7 mouse cellular contexts compared by ENCODE assay signal in the genomic region with DNA sequence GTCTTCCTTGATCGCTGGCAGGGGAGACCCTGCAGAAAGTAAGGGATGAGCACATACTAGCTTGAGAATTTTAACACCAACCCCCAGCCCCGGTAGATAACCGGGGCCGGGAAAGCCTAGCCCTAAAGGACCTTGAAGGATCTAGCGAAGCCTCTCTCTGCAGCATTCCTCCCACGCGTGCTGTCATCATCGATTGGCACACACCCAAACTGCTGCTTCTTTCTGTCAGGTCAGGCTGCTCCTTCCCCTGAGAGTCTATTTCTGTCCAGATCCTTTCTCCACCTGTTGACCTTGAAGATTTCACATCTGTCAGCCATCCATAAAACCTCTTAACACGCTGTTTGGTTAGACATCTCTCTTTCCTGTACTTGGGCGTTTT. TPM values are rescaled to one million over a fixed set of nuclear protein-coding genes. Genes with fewer than 3 reads are reported as not detected.
DNase-seq lines count a peak whose midpoint lies in the region; TF ChIP-seq lines count a peak whose summit lies in the region.

No protein-coding gene starts in this region.

- no peaks in the 10 kb centered on the region for H3K27me3 ChIP-seq in thymus, adult 2 months (ENCODE audit: control insufficient read depth, insufficient read depth, low read length)

- no peak for DNase-seq in thymus, adult 2 months
- DNase-seq in thymus, postnatal 4 days = no peak
- DNase-seq in brain, embryonic 14.5 days (ENCODE audit: low read depth) = peak; percentile 39
- peak; percentile 71 for DNase-seq in gastrocnemius, postnatal 10 days
- DNase-seq in layer of hippocampus, adult 9-11 months = peak; percentile 67
- peak; percentile 20 for DNase-seq in lung, postnatal 25 days (ENCODE audit: low spot score)
- DNase-seq in spleen, postnatal 4 days (ENCODE audit: low spot score in 2 of 2) = peak; percentile 26 to 68

- no peaks in the 10 kb centered on the region for H3K36me3 ChIP-seq in thymus, adult 2 months (ENCODE audit: control insufficient read depth, insufficient read depth, low read length)

- H3K27ac ChIP-seq in thymus, adult 2 months (ENCODE audit: control insufficient read depth, insufficient read depth, low read length) = no peak overlapping the region

- TF ChIP-seq CTCF in thymus, adult 2 months (IDR thresholded peaks at IDR 0.05; ENCODE audit: borderline replicate concordance, control insufficient read depth, extremely low read depth, insufficient read depth, low read length, poor library complexity) = no peak
- no peak for TF ChIP-seq CTCF in brain, embryonic 14.5 days (IDR thresholded peaks at IDR 0.05; ENCODE audit: borderline replicate concordance, extremely low read depth, insufficient read depth, insufficient read length)

- 9% methylated on average over 10 of the region's 10 CpGs for WGBS in thymus, adult 2 months

- peak overlapping the region; percentile 59 for H3K4me3 ChIP-seq in thymus, adult 2 months (ENCODE audit: control insufficient read depth, insufficient read depth, low read length)

- H3K4me1 ChIP-seq in thymus, adult 2 months (replicated peaks; ENCODE audit: control insufficient read depth, insufficient read depth, low read length) = peaks cover 20% of the 10 kb centered on the region

- TF ChIP-seq POLR2A in thymus, adult 2 months (IDR thresholded peaks at IDR 0.05; ENCODE audit: control insufficient read depth, extremely low read depth, insufficient read depth, low read length, poor library complexity) = no peak
- TF ChIP-seq POLR2A in brain, embryonic 14.5 days (IDR thresholded peaks at IDR 0.05; ENCODE audit: borderline replicate concordance, extremely low read depth, insufficient read depth, insufficient read length, poor library complexity, severe bottlenecking) = no peak

RNA-seq across cellular contexts. Expression of gene Got1, which starts 0.7 kb away (rescaled TPM):
- 27.8 and 41.4 TPM in 2 replicates for polyA plus RNA-seq in thymus, adult 2 months (2012; rRNA removed)
- 63.1 and 66.7 TPM in 2 replicates for polyA plus RNA-seq in brain, embryonic 14.5 days (2012; rRNA removed)
- 100 to 1,000 TPM; 152 to 177 TPM for total RNA-seq in gastrocnemius, postnatal 10 days (2021)

Comparison
In these comparisons a context has a peak if more than half of its experiments do, and no peak if none do; other contexts are left out.
1. DNase-seq: peak in brain, embryonic 14.5 days (single experiment), gastrocnemius, postnatal 10 days (single experiment), layer of hippocampus, adult 9-11 months (single experiment), lung, postnatal 25 days (single experiment) and spleen, postnatal 4 days (2 of 2); none in thymus, adult 2 months (single experiment) and thymus, postnatal 4 days (single experiment).